Mouse (Mus musculus): Measurements from ENCODE around the gene Bola1. TPM values are rescaled to one million over a fixed set of nuclear protein-coding genes. Genes with fewer than 3 reads are reported as not detected.
"Not testable (repeated sequence)": the region's sequence is repeated elsewhere in the genome, so short reads cannot be mapped to it uniquely, and the experiment has no call there.

Gene Bola1
- total and polyA plus RNA-seq, 3 experiments, result 115 to 124 TPM; not detected in 1

DNA sequence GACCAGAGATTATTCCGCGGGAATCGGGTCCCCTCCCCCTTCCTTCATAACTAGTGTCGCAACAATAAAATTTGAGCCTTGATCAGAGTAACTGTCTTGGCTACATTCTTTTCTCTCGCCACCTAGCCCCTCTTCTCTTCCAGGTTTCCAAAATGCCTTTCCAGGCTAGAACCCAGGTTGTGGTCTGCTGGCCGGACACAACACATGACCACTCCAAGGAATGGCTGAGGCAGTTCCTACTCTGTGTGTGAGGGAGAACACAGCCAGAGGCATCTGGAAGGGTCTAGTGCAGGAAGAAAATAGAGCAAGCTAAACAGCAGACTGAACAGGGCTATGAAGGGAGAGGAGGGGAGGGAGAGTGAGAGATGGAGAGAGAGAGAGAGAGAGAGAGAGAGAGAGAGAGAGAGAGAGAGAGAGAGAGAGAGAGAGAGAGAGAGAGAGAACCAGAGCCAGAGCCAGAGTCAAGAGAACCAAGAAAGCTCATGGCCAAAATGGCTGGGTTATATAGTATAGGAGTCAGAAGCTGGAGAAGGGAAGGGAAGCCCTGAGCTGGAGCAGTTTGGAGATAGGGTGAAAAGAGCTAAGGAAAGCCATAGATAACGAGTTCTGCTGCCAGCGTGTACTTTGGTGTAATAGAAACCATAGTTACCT lies 20.8 kb downstream of the Bola1 start:
- H3K9me3 ChIP-seq (replicated peaks; ENCODE audit: insufficient read depth, low read length); H3K79me2 ChIP-seq (ENCODE audit: control insufficient read depth, insufficient read depth, low read length, poor library complexity); H3K27me3 ChIP-seq (ENCODE audit: control insufficient read depth in 1 of 2, insufficient read depth in 2 of 2, low read length in 2 of 2): not testable (repeated sequence)
- peak; percentile 67 for DNase-seq (ENCODE audit: low read depth, low spot score)
- peaks cover 12 to 22% of the 10 kb centered on the region in 2 experiments for H3K4me1 ChIP-seq (ENCODE audit: control insufficient read depth in 1 of 2, insufficient read depth in 2 of 2, low read length in 2 of 2)
- peak overlapping the region; percentile 61 for H3K9ac ChIP-seq (ENCODE audit: control insufficient read depth, low read depth, low read length, poor library complexity, severe bottlenecking)
- TF ChIP-seq TBP (IDR thresholded peaks at IDR 0.05; ENCODE audit: low read depth, low read length), result 0 out of 2 replicates have a peak, but pooled peaks have one; percentile 8
- TF ChIP-seq POLR2A (IDR thresholded peaks at IDR 0.05; ENCODE audit: control insufficient read depth in 1 of 2, insufficient read depth in 1 of 2, low read depth in 1 of 2, low read length in 2 of 2, poor library complexity in 1 of 2), result peak; percentile 47 to 59; a peak in 1 of 4 replicates
- peak; percentile 4; the same call in 1 of the 2 replicates for TF ChIP-seq ETS1 (IDR thresholded peaks at IDR 0.05; ENCODE audit: low read depth, low read length)
- TF ChIP-seq SIN3A (IDR thresholded peaks at IDR 0.05; ENCODE audit: low read length), result 0 out of 2 replicates have a peak, but pooled peaks have one; percentile 35
- TF ChIP-seq TCF12 (IDR thresholded peaks at IDR 0.05; ENCODE audit: low read depth, low read length), result 0 out of 2 replicates have a peak, but pooled peaks have one; percentile 21
- TF ChIP-seq MXI1 (IDR thresholded peaks at IDR 0.05; ENCODE audit: low read depth, low read length), result peak; percentile 80
- 0 out of 2 replicates have a peak, but pooled peaks have one; percentile 3 for TF ChIP-seq ELF1 (IDR thresholded peaks at IDR 0.05; ENCODE audit: low read depth, low read length)
- TF ChIP-seq BHLHE40 (IDR thresholded peaks at IDR 0.05; ENCODE audit: borderline replicate concordance, low read depth, low read length), result peak; percentile 5; the same call in 1 of the 2 replicates
- TF ChIP-seq JUND (IDR thresholded peaks at IDR 0.05; ENCODE audit: low read depth, low read length), result peak; percentile 93
- peak; percentile 43; the same call in 1 of the 2 replicates for TF ChIP-seq GATA1 (IDR thresholded peaks at IDR 0.05; ENCODE audit: low read depth, low read length)
- TF ChIP-seq MAX (IDR thresholded peaks at IDR 0.05; ENCODE audit: low read length), result peak; percentile 1; the same call in 1 of the 2 replicates
- 0 out of 2 replicates have a peak, but pooled peaks have one; percentile 6 for TF ChIP-seq MYC (IDR thresholded peaks at IDR 0.05; ENCODE audit: low read depth, low read length)
- peak in 1 of 2 experiments; percentile 39; a peak in 1 of 4 replicates for TF ChIP-seq EP300 (IDR thresholded peaks at IDR 0.05; ENCODE audit: low read depth in 1 of 2, low read length in 2 of 2)
- peaks cover 0 to 16% of the 10 kb centered on the region in 2 experiments; a peak in 2 of 4 replicates for H3K36me3 ChIP-seq (ENCODE audit: control insufficient read depth in 1 of 2, insufficient read depth in 2 of 2, low read length in 2 of 2)
- H3K4me3 ChIP-seq (ENCODE audit: control insufficient read depth in 1 of 2, insufficient read depth in 1 of 2, low read depth in 2 of 2, low read length in 2 of 2), result peak overlapping the region; percentile 26 to 46
- peak overlapping the region; percentile 48 for H3K27ac ChIP-seq (ENCODE audit: control insufficient read depth, low read depth, low read length)

DNA sequence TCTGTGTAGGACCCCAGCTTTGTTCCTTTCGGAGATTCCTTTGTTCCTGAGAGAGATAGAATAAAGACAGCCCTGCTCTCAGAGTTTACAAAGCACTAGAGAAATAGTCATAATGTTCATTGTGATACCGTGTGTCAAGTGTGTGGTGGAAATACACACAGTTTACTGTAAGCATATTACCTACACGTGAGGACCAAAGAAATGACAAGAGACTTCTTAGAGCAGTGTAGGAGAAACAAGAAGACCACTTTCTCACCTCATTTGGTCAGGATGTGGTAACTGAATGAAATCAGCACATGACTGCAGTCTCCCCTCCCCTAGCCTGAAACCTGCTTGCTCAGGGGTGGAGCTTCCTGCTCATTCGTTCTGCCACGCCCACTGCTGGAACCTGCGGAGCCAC lies 21.3 kb downstream of the Bola1 start:
- H3K4me1 ChIP-seq (ENCODE audit: control insufficient read depth in 1 of 2, insufficient read depth in 2 of 2, low read length in 2 of 2), result peaks cover 12 to 22% of the 10 kb centered on the region in 2 experiments
- no peaks in the 10 kb centered on the region for H3K27me3 ChIP-seq (ENCODE audit: control insufficient read depth in 1 of 2, insufficient read depth in 2 of 2, low read length in 2 of 2)
- H3K27ac ChIP-seq (ENCODE audit: control insufficient read depth, low read depth, low read length), result peak overlapping the region; percentile 87
- peaks cover 9% of the 10 kb centered on the region; the same call in 1 of the 2 replicates for H3K79me2 ChIP-seq (ENCODE audit: control insufficient read depth, insufficient read depth, low read length, poor library complexity)
- H3K9me3 ChIP-seq (replicated peaks; ENCODE audit: insufficient read depth, low read length), result no peaks in the 10 kb centered on the region
- H3K36me3 ChIP-seq (ENCODE audit: control insufficient read depth in 1 of 2, insufficient read depth in 2 of 2, low read length in 2 of 2), result peaks cover 0 to 16% of the 10 kb centered on the region in 2 experiments; a peak in 2 of 4 replicates
- peak overlapping the region; percentile 60 to 61 for H3K4me3 ChIP-seq (ENCODE audit: control insufficient read depth in 1 of 2, insufficient read depth in 1 of 2, low read depth in 2 of 2, low read length in 2 of 2)
- DNase-seq (ENCODE audit: low read depth, low spot score), result peak; percentile 94
- peak overlapping the region; percentile 79 for H3K9ac ChIP-seq (ENCODE audit: control insufficient read depth, low read depth, low read length, poor library complexity, severe bottlenecking)
- peak; percentile 82 for TF ChIP-seq USF1 (IDR thresholded peaks at IDR 0.05; ENCODE audit: low read depth, low read length)
- no peak for TF ChIP-seq CHD2 (IDR thresholded peaks at IDR 0.05; ENCODE audit: low read length)
- TF ChIP-seq MAFK (IDR thresholded peaks at IDR 0.05; ENCODE audit: borderline replicate concordance, low read depth, low read length), result no peak
- no peak for TF ChIP-seq HCFC1 (IDR thresholded peaks at IDR 0.05; ENCODE audit: low read depth, low read length)
- no peak for TF ChIP-seq GABPA (IDR thresholded peaks at IDR 0.05; ENCODE audit: low read depth, low read length)
- TF ChIP-seq ZMIZ1 (IDR thresholded peaks at IDR 0.05; ENCODE audit: low read depth, low read length), result peak; percentile 49; the same call in 1 of the 2 replicates
- no peak for TF ChIP-seq SMC3 (IDR thresholded peaks at IDR 0.05; ENCODE audit: low read depth, low read length)
- TF ChIP-seq ZKSCAN1 (IDR thresholded peaks at IDR 0.05; ENCODE audit: low read depth, low read length), result no peak
- TF ChIP-seq JUND (IDR thresholded peaks at IDR 0.05; ENCODE audit: low read depth, low read length), result no peak
- TF ChIP-seq MEF2A (IDR thresholded peaks at IDR 0.05; ENCODE audit: extremely low read depth, insufficient replicate concordance, low read depth, low read length, poor library complexity, severe bottlenecking), result no peak
- no peak for TF ChIP-seq CTCF (IDR thresholded peaks at IDR 0.05 in 2 of 3, conservative IDR thresholded peaks at IDR 0.05 in 1 of 3; ENCODE audit: control insufficient read depth in 1 of 3, insufficient read depth in 1 of 3, low read depth in 2 of 3, low read length in 3 of 3, poor library complexity in 1 of 3, severe bottlenecking in 1 of 3)
- peak; percentile 93 for TF ChIP-seq POLR2AphosphoS2 (IDR thresholded peaks at IDR 0.05; ENCODE audit: low read length)
- TF ChIP-seq EP300 (IDR thresholded peaks at IDR 0.05; ENCODE audit: low read depth in 1 of 2, low read length in 2 of 2), result no peak; a peak in 1 of 4 replicates
- 0 out of 2 replicates have a peak, but pooled peaks have one; percentile 41 for TF ChIP-seq MAZ (IDR thresholded peaks at IDR 0.05; ENCODE audit: low read depth, low read length)
- TF ChIP-seq MYC (IDR thresholded peaks at IDR 0.05; ENCODE audit: low read depth, low read length), result peak; percentile 68; the same call in 1 of the 2 replicates
- no peak for TF ChIP-seq UBTF (IDR thresholded peaks at IDR 0.05; ENCODE audit: borderline replicate concordance, insufficient read depth, low read depth, low read length)
- TF ChIP-seq RCOR1 (IDR thresholded peaks at IDR 0.05; ENCODE audit: low read depth, low read length), result no peak
- TF ChIP-seq MXI1 (IDR thresholded peaks at IDR 0.05; ENCODE audit: low read depth, low read length), result peak; percentile 89
- no peak for TF ChIP-seq KAT2A (conservative IDR thresholded peaks at IDR 0.05; ENCODE audit: low read depth, low read length)
- TF ChIP-seq SIN3A (IDR thresholded peaks at IDR 0.05; ENCODE audit: low read length), result peak; percentile 13; the same call in 1 of the 2 replicates
- peak; percentile 82 for TF ChIP-seq TBP (IDR thresholded peaks at IDR 0.05; ENCODE audit: low read depth, low read length)
- peak; percentile 74 for TF ChIP-seq BHLHE40 (IDR thresholded peaks at IDR 0.05; ENCODE audit: borderline replicate concordance, low read depth, low read length)
